Mouse (Mus musculus) testis, adult 2 months (tissue): ENCODE results near the gene Itln1. TPM values are rescaled to one million over a fixed set of nuclear protein-coding genes. Genes with fewer than 3 reads are reported as not detected.
A peak's percentile ranks its signal among the peaks of the same experiment; 100 is the strongest.

Experiments
- H3K27ac ChIP-seq: fragments of 200-500 bp; 2 replicates; pipeline ENCODE4 v1.5.1; 2012; ENCODE audit warnings: low read depth, low read length; ENCODE audit not compliant: control insufficient read depth, insufficient read depth
- H3K27me3 ChIP-seq: fragments of 200-500 bp; 2 replicates; pipeline ENCODE4 v1.6.1; 2012; ENCODE audit warnings: mild to moderate bottlenecking, low read length, moderate library complexity; ENCODE audit not compliant: control insufficient read depth, insufficient read depth
- H3K36me3 ChIP-seq: fragments of 200-500 bp; 2 replicates; pipeline ENCODE4 v1.6.1; 2012; ENCODE audit warnings: mild to moderate bottlenecking, low read length; ENCODE audit not compliant: control insufficient read depth, insufficient read depth
- H3K4me1 ChIP-seq: fragments of 200-500 bp; 2 replicates; pipeline ENCODE4 v1.6.1; 2012; ENCODE audit warnings: low read length; ENCODE audit not compliant: control insufficient read depth, insufficient read depth
- H3K4me3 ChIP-seq: fragments of 200-500 bp; 2 replicates; pipeline ENCODE4 v1.5.1; 2012; ENCODE audit warnings: low read depth, mild to moderate bottlenecking, low read length, moderate library complexity, mixed read lengths; ENCODE audit not compliant: control insufficient read depth
- CTCF ChIP-seq: fragments of 200-500 bp; IDR thresholded peaks from 2 replicates; pipeline ENCODE4 v1.5.1; 2012; ENCODE audit warnings: low read depth, mild to moderate bottlenecking, inconsistent platforms, low read length, moderate library complexity; ENCODE audit not compliant: control insufficient read depth, insufficient read depth, insufficient replicate concordance
- POLR2A ChIP-seq: fragments of 200-500 bp; IDR thresholded peaks from 2 replicates; pipeline ENCODE4 v1.6.1; 2012; ENCODE audit warnings: low read depth, mild to moderate bottlenecking, inconsistent platforms, low read length, moderate library complexity; ENCODE audit not compliant: control insufficient read depth
- polyA plus RNA-seq: library from polyadenylated mRNA; depleted of rRNA; stranded (reverse); fragments of >200 nt; gene quantifications from 2 replicates; pipeline ENCODE4 v1.2.3, GENCODE M21; 2012; rRNA removed

Itln1 gene
- polyA plus RNA-seq: 0.47 and 0.59 TPM in 2 replicates

GRCm38 (mm10) chr1:171535194-171535593 is at the start of gene Itln1:
TSS of gene Itln1 (minus strand) at chr1:171535294.
- no peaks in the 10 kb centered on the region for H3K27me3 ChIP-seq
- H3K4me1 ChIP-seq: no peaks in the 10 kb centered on the region
- no peaks in the 10 kb centered on the region for H3K36me3 ChIP-seq
- no peak within 1 kb of the TSS for H3K4me3 ChIP-seq
- H3K27ac ChIP-seq: no peak within 1 kb of the TSS
- TF ChIP-seq POLR2A: no peak
- no peak for TF ChIP-seq CTCF

GRCm38 (mm10) chr1:171584584-171584983 is 49.5 kb upstream of the Itln1 start:
- Histone ChIP-seq H3K4me1 (no peaks in the 10 kb centered on the region), H3K36me3 (no peaks in the 10 kb centered on the region), H3K27me3 (no peaks in the 10 kb centered on the region), H3K27ac (no peak overlapping the region), H3K4me3 (no peak overlapping the region)
- no peak for TF ChIP-seq CTCF
- no peak for TF ChIP-seq POLR2A

DNA sequence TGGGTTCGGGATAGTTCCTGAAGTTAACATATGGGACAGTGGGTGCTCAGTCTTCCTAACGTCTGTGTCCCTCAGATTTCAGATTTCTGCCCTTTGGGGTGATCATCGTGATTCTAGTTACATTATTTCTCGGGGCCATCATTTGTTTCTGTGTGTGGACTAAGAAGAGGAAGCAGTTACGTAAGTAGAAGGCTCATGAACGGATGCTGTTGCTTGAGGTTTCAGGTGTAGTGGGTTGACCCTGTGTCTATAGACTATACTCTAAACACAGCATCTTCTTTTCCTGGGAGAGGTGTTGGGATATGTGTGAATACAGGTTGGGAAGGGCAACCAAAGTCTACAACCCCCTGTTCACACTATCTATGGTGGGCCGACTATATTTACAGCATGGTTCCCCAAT is 42.1 kb upstream of the Itln1 start:
- Histone ChIP-seq H3K27me3 (no peaks in the 10 kb centered on the region), H3K4me3 (no peak overlapping the region), H3K4me1 (no peaks in the 10 kb centered on the region), H3K36me3 (no peaks in the 10 kb centered on the region), H3K27ac (no peak overlapping the region)
- TF ChIP-seq CTCF (no peak), POLR2A (no peak)

GRCm38 (mm10) chr1:171568436-171568835 is 33.3 kb upstream of the Itln1 start:
- Histone ChIP-seq H3K27me3 (no peaks in the 10 kb centered on the region), H3K36me3 (no peaks in the 10 kb centered on the region), H3K4me3 (no peak overlapping the region), H3K4me1 (no peaks in the 10 kb centered on the region), H3K27ac (no peak overlapping the region)
- TF ChIP-seq CTCF: no peak
- no peak for TF ChIP-seq POLR2A

DNA sequence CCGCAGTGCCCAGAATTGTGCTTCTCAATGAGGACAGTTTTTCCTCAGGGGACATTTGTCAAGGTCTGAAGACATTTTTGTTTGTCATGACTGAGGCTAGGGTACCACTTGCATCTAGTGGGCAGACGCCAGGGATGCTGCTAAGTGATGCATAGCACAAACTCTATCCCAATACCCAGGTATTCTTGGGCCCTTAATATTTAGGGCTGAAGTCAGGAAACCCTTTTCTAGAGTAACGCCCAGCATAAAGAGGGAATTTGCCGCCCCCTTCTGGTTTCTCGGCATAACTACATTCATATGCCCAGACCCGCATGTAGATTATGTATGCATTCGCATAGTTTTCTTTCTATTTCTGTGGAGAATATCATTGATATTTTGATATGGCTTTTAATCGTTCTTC is 31.7 kb upstream of the Itln1 start:
- no peaks in the 10 kb centered on the region for H3K27me3 ChIP-seq
- H3K36me3 ChIP-seq: no peaks in the 10 kb centered on the region
- no peaks in the 10 kb centered on the region; the same call in 1 of the 2 replicates for H3K4me1 ChIP-seq
- no peak for TF ChIP-seq CTCF
- no peak for TF ChIP-seq POLR2A
- H3K27ac ChIP-seq: no peak overlapping the region
- H3K4me3 ChIP-seq: no peak overlapping the region

- no peaks in the 10 kb centered on the region for H3K27me3 ChIP-seq
- TF ChIP-seq POLR2A (no peak), CTCF (no peak)
- H3K4me1 ChIP-seq: no peaks in the 10 kb centered on the region; the same call in 1 of the 2 replicates
- no peaks in the 10 kb centered on the region for H3K36me3 ChIP-seq
- no peak overlapping the region for H3K27ac ChIP-seq
- H3K4me3 ChIP-seq: no peak overlapping the region
Observed at GRCm38 (mm10) chr1:171565888-171566287, 30.8 kb upstream of the Itln1 start.

GRCm38 (mm10) chr1:171564247-171564646 is 29.2 kb upstream of the Itln1 start:
- Histone ChIP-seq H3K36me3 (no peaks in the 10 kb centered on the region), H3K27ac (no peak overlapping the region), H3K27me3 (no peaks in the 10 kb centered on the region), H3K4me3 (no peak overlapping the region), H3K4me1 (no peaks in the 10 kb centered on the region; the same call in 1 of the 2 replicates)
- TF ChIP-seq CTCF (0 out of 2 replicates have a peak, but pooled peaks have one; percentile 21), POLR2A (no peak)

DNA sequence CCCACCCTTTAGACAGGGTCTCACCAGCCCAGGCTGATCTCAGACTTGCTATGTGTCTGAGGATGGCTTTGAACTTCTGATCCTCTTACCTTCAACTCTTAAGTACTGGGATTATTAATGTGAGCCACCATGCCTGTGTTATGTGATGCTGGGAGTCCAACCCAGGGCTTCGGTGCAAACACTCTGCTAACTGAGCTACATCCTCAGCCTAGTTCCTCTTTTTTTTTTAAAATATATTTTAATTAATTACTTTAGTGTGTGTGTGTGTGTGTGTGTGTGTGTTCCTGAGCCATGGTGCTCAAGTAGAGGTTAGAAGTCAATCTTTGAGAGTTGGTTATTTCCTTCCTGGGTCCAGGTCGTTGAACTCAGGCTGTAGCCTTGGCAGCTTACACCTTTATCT is 27.9 kb upstream of the Itln1 start:
- Histone ChIP-seq H3K27ac (no peak overlapping the region), H3K27me3 (no peaks in the 10 kb centered on the region), H3K4me3 (no peak overlapping the region), H3K4me1 (no peaks in the 10 kb centered on the region; the same call in 1 of the 2 replicates), H3K36me3 (no peaks in the 10 kb centered on the region)
- TF ChIP-seq CTCF (no peak), POLR2A (no peak)
